Mouse (Mus musculus): ENCODE data around the gene Foxd2. TPM values are rescaled to one million over a fixed set of nuclear protein-coding genes. Genes with fewer than 3 reads are reported as not detected.
A peak's percentile ranks its signal among the peaks of the same experiment; 100 is the strongest.

The Foxd2 gene
- 0.15 and 0.20 TPM in 2 replicates for polyA plus RNA-seq (2015; fragmentation: Nextera tagmentation; extraction: Ambion mirVana)

DNA sequence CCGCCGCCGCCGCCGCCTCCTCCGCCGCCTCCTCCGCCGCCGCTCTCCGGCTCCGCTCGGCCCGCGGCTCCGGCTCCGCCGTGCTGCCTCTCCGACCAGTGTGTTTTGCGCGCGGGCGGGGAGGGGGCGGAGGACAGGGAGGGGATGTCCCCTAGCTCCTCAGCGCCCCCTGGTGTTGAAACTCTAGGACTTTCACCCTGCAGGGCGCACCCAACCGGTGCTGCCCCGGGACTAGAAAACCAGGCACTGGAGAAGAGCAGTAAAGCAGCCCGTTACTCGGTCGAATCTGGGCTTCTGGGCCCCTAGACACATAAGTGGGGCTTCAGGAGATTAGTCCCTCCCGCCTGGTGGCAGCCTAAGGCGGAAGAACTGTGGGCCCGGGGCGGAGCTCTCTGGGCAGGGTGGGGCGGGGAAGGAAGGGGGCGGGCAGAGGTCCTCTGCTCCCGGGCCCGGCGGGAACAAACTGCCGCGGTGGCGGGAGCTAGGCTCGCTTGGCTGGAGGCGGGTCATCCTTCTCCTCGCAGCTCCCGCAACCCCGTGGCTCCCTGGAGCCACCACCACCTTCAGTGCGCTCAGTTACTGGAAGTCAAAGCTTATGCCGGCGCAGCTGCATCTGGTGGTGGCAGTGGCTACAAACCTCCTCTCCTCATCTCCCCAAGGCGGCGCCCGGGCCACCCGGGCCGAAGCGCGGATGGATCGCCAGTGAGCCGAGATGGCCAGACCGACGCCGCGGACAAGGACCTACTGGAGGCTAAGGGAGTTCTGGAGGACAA is at the start of gene Foxd2:
Foxd2 (minus strand) TSS at position 45 of the 773 bp plus-strand sequence.
- no peaks in the 10 kb centered on the region for H3K9me3 ChIP-seq
- H3K27ac ChIP-seq: no peak within 1 kb of the TSS
- H3K4me1 ChIP-seq: peaks cover 17% of the 10 kb centered on the region

DNA sequence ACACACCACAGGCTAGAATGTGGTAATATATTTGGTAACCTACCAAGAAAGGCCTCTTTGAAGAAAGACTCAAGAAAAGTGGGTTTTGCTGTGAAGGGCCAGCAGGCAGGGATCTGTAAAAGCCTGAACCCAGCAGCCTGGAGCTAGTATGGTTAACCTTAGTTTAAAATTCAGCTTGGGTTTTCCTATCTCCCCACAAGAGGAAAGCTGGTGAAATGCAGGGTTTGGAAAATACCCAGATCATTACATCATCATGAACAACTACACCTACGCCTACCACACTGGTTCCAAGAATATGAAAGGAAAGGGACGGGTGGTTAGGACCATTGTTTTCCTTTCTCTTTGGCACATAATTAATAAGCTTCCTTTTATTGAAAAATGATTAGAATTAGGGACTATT is 49.6 kb upstream of the Foxd2 start:
- no peaks in the 10 kb centered on the region for H3K4me1 ChIP-seq
- 62% methylated on average over 2 of the region's 2 CpGs for WGBS
- H3K4me3 ChIP-seq: no peak overlapping the region

More for the DNA sequence above, at the start of gene Foxd2:
- peaks cover 97% of the 10 kb centered on the region for H3K27me3 ChIP-seq
- H3K36me3 ChIP-seq: no peaks in the 10 kb centered on the region
- H3K4me2 ChIP-seq: peak within 1 kb of the TSS; percentile 95
- ATAC-seq (ENCODE audit: borderline replicate concordance, extremely low read depth, low FRiP score, low TSS enrichment): peak; percentile 91
- WGBS: under 1% methylated on average over 45 of the region's 64 CpGs
- peak within 1 kb of the TSS; percentile 48 for H3K9ac ChIP-seq
- peak within 1 kb of the TSS; percentile 60 for H3K4me3 ChIP-seq

DNA sequence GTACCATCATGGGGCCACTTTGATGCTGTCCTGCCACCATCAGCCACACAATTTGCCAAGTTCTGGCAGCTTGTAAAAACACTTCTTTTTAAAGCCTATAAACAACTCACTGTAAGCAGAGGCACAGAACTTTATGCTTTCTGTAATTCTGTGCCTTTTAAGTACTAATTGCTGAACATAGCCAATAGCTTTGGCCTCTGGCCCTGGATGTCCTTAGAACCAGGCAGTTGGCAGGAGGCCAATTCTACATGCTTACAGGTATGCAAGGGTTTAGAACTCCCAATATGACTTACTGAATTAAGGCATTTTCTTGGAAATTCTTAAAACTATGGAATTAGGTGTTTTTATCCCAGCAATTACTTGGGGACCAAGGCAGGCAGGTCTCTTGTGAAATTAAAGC is 48.7 kb upstream of the Foxd2 start:
- Histone ChIP-seq H3K27ac (no peak overlapping the region), H3K4me2 (no peak overlapping the region), H3K9ac (no peak overlapping the region), H3K27me3 (no peaks in the 10 kb centered on the region), H3K4me3 (no peak overlapping the region), H3K9me3 (no peaks in the 10 kb centered on the region), H3K36me3 (peaks cover 6% of the 10 kb centered on the region), H3K4me1 (no peaks in the 10 kb centered on the region)
- no peak for ATAC-seq (ENCODE audit: borderline replicate concordance, extremely low read depth, low FRiP score, low TSS enrichment)

More for the DNA sequence above, 49.6 kb upstream of the Foxd2 start:
- no peak for ATAC-seq (ENCODE audit: borderline replicate concordance, extremely low read depth, low FRiP score, low TSS enrichment)
- Histone ChIP-seq H3K27ac (no peak overlapping the region), H3K4me2 (no peak overlapping the region), H3K9ac (no peak overlapping the region), H3K9me3 (no peaks in the 10 kb centered on the region), H3K36me3 (peaks cover 14% of the 10 kb centered on the region), H3K27me3 (no peaks in the 10 kb centered on the region)

DNA sequence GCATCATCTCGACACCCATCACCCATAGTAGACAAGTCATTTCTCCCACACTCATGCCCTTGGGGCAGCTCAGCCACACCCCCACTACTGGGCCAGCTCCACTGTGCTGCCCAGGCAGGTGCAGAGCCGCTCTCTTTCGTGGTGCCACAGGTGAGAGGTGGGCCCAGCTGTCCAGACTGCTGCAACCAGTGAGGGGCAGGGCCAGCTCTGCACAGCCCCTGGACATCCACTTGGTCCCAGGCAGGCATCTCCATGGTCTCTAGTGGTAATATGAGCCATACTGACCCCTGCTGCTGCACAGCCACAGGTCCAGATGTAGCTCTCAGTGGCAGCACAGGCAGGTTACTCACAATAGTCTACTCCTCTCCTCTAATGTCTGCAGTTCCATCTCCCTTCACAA is 44.5 kb upstream of the Foxd2 start:
- peak; percentile 55; the same call in 1 of the 2 replicates for ATAC-seq (ENCODE audit: borderline replicate concordance, extremely low read depth, low FRiP score, low TSS enrichment)
- no peak overlapping the region for H3K4me3 ChIP-seq
- no peak overlapping the region for H3K27ac ChIP-seq
- no peaks in the 10 kb centered on the region for H3K4me1 ChIP-seq
- H3K9me3 ChIP-seq: no peaks in the 10 kb centered on the region
- WGBS: 66% methylated on average over 3 of the region's 3 CpGs
- no peaks in the 10 kb centered on the region for H3K36me3 ChIP-seq
- no peaks in the 10 kb centered on the region for H3K27me3 ChIP-seq
- H3K9ac ChIP-seq: no peak overlapping the region
- H3K4me2 ChIP-seq: no peak overlapping the region

DNA sequence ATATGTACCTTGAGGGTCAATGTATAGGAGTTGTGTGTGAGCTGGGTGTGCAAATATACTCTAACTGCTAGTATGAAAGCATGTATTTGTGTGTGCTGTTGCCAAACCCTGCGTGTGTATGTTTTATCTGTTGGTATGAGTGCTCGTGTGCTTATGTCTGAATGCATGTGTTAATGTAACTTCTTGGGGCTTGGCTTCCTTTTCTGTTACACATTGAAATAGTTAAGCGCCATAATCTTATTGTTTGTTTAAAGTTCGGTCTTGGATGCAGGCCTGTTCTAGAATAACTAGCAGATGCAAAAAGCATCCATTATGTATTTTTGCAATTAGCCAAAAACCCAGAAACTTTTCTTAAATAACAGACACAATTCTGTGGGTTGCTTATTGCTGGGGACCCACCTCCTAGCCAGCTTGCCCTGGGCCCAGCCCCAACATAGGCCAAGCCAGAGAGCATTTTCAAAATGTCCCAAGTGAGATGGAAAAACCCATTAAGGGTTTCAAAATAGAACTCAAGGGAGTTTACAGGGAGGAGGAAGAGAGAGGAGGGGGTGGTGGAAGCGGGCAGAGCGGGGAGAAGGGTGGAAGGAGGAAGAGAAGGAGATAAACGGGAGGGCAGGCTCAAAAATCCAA is 39.3 kb upstream of the Foxd2 start:
- Histone ChIP-seq H3K4me2 (no peak overlapping the region), H3K9me3 (no peaks in the 10 kb centered on the region), H3K27me3 (peaks cover 3% of the 10 kb centered on the region; the same call in 1 of the 2 replicates), H3K27ac (no peak overlapping the region), H3K9ac (no peak overlapping the region), H3K36me3 (no peaks in the 10 kb centered on the region), H3K4me1 (no peaks in the 10 kb centered on the region), H3K4me3 (no peak overlapping the region)
- ATAC-seq (ENCODE audit: borderline replicate concordance, extremely low read depth, low FRiP score, low TSS enrichment): no peak
- 44% methylated on average over 7 of the region's 7 CpGs for WGBS

DNA sequence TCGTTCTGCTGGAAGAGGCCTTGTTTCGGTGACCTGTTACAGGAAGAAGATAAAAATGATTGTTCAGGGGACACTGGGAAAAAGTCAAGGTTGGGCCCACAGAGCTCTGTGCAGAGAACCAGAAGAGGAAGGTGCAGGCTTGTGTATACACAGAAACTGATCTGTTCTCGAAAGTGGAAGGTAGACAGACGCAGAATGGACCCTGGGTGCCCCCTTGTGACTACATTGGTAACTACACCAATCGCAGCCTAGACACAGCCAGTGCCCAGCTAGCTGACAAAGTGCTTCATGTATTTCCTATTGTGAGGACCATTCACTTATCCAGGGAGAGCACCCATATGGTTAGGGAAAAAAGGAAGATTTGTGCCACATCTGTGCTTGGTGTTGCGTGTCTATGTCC is 38.7 kb upstream of the Foxd2 start:
- Histone ChIP-seq H3K27ac (no peak overlapping the region), H3K4me3 (no peak overlapping the region), H3K9me3 (no peaks in the 10 kb centered on the region), H3K9ac (no peak overlapping the region), H3K4me1 (no peaks in the 10 kb centered on the region), H3K27me3 (peaks cover 3% of the 10 kb centered on the region; the same call in 1 of the 2 replicates), H3K4me2 (no peak overlapping the region), H3K36me3 (no peaks in the 10 kb centered on the region)
- peak; percentile 77; the same call in 1 of the 2 replicates for ATAC-seq (ENCODE audit: borderline replicate concordance, extremely low read depth, low FRiP score, low TSS enrichment)
- 16% methylated on average over 6 of the region's 6 CpGs for WGBS

DNA sequence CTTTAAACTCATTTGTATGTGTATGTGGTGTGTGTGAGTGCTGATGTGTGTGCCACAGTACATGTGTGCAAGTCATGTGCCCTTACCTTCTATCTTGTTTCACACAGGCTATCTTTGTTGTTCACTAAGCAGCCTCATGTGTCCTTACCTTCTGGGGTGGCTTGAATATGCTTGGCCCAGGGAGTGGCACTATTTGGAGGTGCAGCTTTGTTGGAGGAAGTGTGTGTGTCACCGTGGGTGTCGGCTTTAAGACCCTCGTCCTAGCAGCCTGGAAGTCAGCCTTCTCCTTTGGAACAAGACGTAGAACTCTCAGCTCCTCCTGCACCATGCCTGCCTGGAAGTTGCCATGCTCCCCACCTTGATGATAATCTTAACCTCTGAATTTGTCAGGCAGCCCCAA is 37.7 kb upstream of the Foxd2 start:
- Histone ChIP-seq H3K4me2 (no peak overlapping the region), H3K36me3 (no peaks in the 10 kb centered on the region), H3K27me3 (peaks cover 3% of the 10 kb centered on the region; the same call in 1 of the 2 replicates), H3K27ac (no peak overlapping the region), H3K9me3 (no peaks in the 10 kb centered on the region), H3K9ac (no peak overlapping the region), H3K4me3 (no peak overlapping the region), H3K4me1 (no peaks in the 10 kb centered on the region)
- no peak for ATAC-seq (ENCODE audit: borderline replicate concordance, extremely low read depth, low FRiP score, low TSS enrichment)
- WGBS: 84% methylated on average over 4 of the region's 4 CpGs

DNA sequence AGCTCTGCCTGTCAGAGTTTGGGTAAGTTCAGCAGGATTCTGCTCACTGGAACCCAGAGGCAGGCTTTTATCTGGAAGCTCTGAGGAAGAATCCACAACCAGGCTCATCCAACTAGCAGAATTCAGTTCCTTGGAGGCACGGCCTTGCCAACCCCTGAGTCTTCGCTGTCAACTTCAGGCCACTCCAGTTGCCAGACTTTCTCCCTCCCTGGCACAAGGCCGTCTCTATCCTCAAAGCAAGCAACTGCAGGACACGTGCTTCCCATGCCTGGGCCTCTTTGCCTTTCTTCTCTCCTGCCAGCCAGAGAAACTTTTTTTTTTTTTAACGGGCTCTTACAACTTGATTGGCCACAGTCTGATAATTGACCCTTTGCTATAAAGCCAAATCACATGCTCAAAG is 36.3 kb upstream of the Foxd2 start:
- Histone ChIP-seq H3K9me3 (no peaks in the 10 kb centered on the region), H3K27me3 (peaks cover 3% of the 10 kb centered on the region; the same call in 1 of the 2 replicates), H3K4me3 (no peak overlapping the region), H3K9ac (no peak overlapping the region), H3K4me2 (no peak overlapping the region), H3K4me1 (no peaks in the 10 kb centered on the region), H3K36me3 (no peaks in the 10 kb centered on the region), H3K27ac (no peak overlapping the region)
- ATAC-seq (ENCODE audit: borderline replicate concordance, extremely low read depth, low FRiP score, low TSS enrichment): no peak
- 36% methylated on average over 5 of the region's 5 CpGs for WGBS

DNA sequence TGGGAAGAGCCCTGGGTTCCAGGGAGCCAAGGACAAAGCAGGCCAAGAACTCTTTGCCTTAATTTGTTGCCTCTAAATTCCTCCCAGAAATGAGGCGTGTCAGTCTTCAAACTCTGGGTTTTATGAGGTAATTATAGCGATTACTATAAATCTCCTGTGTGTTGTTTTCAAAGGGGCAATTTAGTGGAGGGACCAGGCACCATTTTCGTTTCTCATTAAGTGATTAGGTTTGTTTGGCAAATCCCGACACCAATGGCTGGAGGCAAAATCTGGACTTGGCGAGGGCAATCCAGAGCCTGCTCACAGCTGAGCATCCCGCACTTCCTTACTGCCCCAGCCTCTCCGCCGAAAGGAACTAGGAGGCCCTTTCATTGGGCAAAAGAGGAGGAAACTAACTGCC is 33.9 kb upstream of the Foxd2 start:
- 63% methylated on average over 8 of the region's 8 CpGs for WGBS
- H3K4me3 ChIP-seq: no peak overlapping the region
- H3K9ac ChIP-seq: no peak overlapping the region
- H3K9me3 ChIP-seq: no peaks in the 10 kb centered on the region
- peaks cover 3% of the 10 kb centered on the region; the same call in 1 of the 2 replicates for H3K27me3 ChIP-seq
- no peaks in the 10 kb centered on the region for H3K36me3 ChIP-seq
- no peak overlapping the region for H3K27ac ChIP-seq
- H3K4me1 ChIP-seq: no peaks in the 10 kb centered on the region
- no peak for ATAC-seq (ENCODE audit: borderline replicate concordance, extremely low read depth, low FRiP score, low TSS enrichment)
- H3K4me2 ChIP-seq: no peak overlapping the region

DNA sequence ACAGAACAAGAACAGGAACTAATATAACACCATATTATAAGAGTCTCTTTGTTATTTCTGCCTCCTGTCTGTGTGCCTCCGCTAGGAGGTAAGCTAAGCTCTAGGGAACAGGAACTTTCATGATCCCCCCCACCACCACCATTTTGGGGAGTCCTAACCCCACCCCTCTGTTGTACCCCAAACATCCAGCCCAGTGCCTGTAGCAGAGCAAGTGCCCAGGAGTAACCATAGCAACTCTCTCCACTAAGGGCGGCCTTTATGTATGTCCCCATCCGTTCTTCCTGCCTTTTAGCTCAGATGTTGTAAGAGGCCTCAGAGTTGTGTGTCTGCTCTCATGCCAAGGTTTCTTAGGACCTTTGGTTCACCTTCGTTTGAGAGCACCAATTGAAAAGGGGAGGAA is 33.4 kb upstream of the Foxd2 start:
- peaks cover 3% of the 10 kb centered on the region; the same call in 1 of the 2 replicates for H3K27me3 ChIP-seq

DNA sequence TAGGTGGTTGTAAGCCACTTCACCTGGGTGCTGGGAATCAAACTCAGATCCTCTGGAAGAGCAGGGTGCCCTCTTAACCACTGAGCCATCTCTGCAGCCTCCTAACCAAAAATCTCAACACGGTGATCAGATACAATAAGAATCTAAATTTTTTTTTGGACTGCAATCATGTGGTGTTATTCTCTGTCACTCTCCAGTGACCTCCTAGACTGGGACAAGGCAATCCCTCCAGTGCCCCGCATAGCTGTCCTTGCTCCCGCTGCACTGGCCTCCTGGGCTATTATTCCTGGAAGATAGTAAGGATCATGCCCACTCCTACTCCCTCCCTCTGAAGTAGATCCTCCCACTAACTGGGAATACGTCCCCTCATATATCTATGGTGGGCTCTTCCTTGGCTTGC is 32.6 kb upstream of the Foxd2 start:
- no peak overlapping the region for H3K4me3 ChIP-seq
- no peak for ATAC-seq (ENCODE audit: borderline replicate concordance, extremely low read depth, low FRiP score, low TSS enrichment)
- no peak overlapping the region for H3K9ac ChIP-seq
- H3K9me3 ChIP-seq: no peaks in the 10 kb centered on the region
- H3K36me3 ChIP-seq: no peaks in the 10 kb centered on the region
- WGBS: 88% methylated on average over 4 of the region's 4 CpGs
- no peak overlapping the region for H3K4me2 ChIP-seq
- no peak overlapping the region for H3K27ac ChIP-seq
- H3K4me1 ChIP-seq: no peaks in the 10 kb centered on the region
- peaks cover 3% of the 10 kb centered on the region; the same call in 1 of the 2 replicates for H3K27me3 ChIP-seq

More for the DNA sequence above, 33.4 kb upstream of the Foxd2 start:
- no peaks in the 10 kb centered on the region for H3K4me1 ChIP-seq
- H3K9me3 ChIP-seq: no peaks in the 10 kb centered on the region
- ATAC-seq (ENCODE audit: borderline replicate concordance, extremely low read depth, low FRiP score, low TSS enrichment): no peak
- H3K4me3 ChIP-seq: no peak overlapping the region
- WGBS: 52% methylated on average over 4 of the region's 4 CpGs
- no peaks in the 10 kb centered on the region for H3K36me3 ChIP-seq
- no peak overlapping the region for H3K4me2 ChIP-seq
- no peak overlapping the region for H3K9ac ChIP-seq
- H3K27ac ChIP-seq: no peak overlapping the region

DNA sequence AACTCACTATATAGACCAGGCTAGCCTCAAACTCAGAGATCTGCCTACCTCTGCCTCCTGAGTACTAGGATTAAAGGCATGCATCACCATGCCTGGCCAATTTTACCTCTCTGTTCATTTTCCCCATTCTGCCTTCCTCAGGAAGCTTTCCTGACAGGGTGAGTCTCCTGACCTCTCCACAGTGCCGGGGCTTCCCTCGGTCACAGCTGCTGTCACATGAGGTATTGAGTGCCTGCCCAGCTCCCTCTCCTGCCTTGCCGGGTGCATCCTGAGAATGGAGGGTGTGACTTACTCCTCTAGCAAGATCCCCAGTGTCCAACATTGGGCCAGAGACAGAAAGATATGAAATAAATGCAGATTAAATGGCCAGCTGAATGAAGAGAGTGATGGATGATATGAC is 29.6 kb upstream of the Foxd2 start:
- Histone ChIP-seq H3K27me3 (no peaks in the 10 kb centered on the region; the same call in 1 of the 2 replicates), H3K4me3 (no peak overlapping the region), H3K36me3 (no peaks in the 10 kb centered on the region), H3K4me1 (no peaks in the 10 kb centered on the region), H3K27ac (no peak overlapping the region), H3K9ac (no peak overlapping the region), H3K4me2 (no peak overlapping the region), H3K9me3 (no peaks in the 10 kb centered on the region)
- WGBS: 40% methylated on average over 3 of the region's 3 CpGs
- ATAC-seq (ENCODE audit: borderline replicate concordance, extremely low read depth, low FRiP score, low TSS enrichment): no peak

Data from lung, embryonic 15.5 days (tissue).